Mouse (Mus musculus) hindbrain, embryonic 12.5 days (tissue): ENCODE data around the gene Mogat2. TPM values are rescaled to one million over a fixed set of nuclear protein-coding genes. Genes with fewer than 3 reads are reported as not detected.
A peak's percentile ranks its signal among the peaks of the same experiment; 100 is the strongest.

Experiments
- ATAC-seq: fragments of 200-750 bp; cut with Nextera tagmentation; 2 replicates; pipeline ENCODE4 v1.8.0; 2017; ENCODE audit warnings: moderate TSS enrichment; ENCODE audit not compliant: low FRiP score
- H3K27ac ChIP-seq: fragments of 300-500 bp; sonication (generic); 2 replicates; pipeline ENCODE4 v1.5.1; 2016; ENCODE audit warnings: mild to moderate bottlenecking
- H3K27me3 ChIP-seq: fragments of 300-500 bp; sonication (generic); 2 replicates; pipeline ENCODE4 v1.6.1; 2016; ENCODE audit warnings: mild to moderate bottlenecking
- H3K36me3 ChIP-seq: fragments of 300-500 bp; sonication (generic); 2 replicates; pipeline ENCODE4 v1.6.1; 2016; ENCODE audit warnings: mild to moderate bottlenecking
- H3K4me1 ChIP-seq: fragments of 300-500 bp; sonication (generic); 2 replicates; pipeline ENCODE4 v1.6.1; 2016
- H3K4me2 ChIP-seq: fragments of 300-500 bp; sonication (generic); replicated peaks from 2 replicates; pipeline ENCODE4 v1.6.1; 2016; ENCODE audit warnings: mild to moderate bottlenecking
- H3K4me3 ChIP-seq: fragments of 300-500 bp; sonication (generic); 2 replicates; pipeline ENCODE4 v1.5.1; 2016; ENCODE audit warnings: mild to moderate bottlenecking
- H3K9ac ChIP-seq: fragments of 300-500 bp; sonication (generic); 2 replicates; pipeline ENCODE4 v1.6.1; 2016; ENCODE audit warnings: mild to moderate bottlenecking, moderate library complexity
- H3K9me3 ChIP-seq: fragments of 300-500 bp; sonication (generic); replicated peaks from 2 replicates; pipeline ENCODE4 v1.6.1; 2016; ENCODE audit warnings: mild to moderate bottlenecking
- WGBS: fragments of 180-500 bp; shearing (Covaris S2); methylation state at CpG from one replicate; pipeline ENCODE4 v1.1.7; 2016; 5-methylcytosine and 5-hydroxymethylcytosine counted together
- polyA plus RNA-seq: library from polyadenylated mRNA; unstranded; fragments of >200 nt; fragmentation: Nextera tagmentation; extraction: Ambion mirVana; gene quantifications from 2 replicates; pipeline ENCODE4 v1.2.1, GENCODE M21; 2016

The Mogat2 gene
- polyA plus RNA-seq = 5.3 and 6.3 TPM in 2 replicates

DNA sequence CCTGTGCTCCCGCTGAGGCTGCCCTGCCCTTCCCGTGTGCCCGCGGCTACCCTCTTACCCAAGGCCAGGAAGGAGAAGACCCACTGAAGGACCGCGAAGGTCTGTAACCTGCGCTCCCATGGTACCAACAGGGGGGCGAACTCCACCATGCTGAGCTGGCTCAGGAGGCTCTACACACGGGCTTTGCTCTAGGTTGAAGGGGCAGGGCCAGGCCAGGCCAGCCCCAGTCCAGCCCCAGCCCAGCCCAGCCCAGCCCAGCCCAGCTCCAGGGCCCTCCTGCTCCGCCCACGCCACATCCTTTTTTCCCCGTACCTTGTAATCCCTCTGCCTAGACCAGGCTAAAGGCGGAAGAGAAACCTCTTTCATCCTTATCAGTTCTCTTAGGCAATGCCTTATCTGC, at the start of gene Mogat2:
TSS of gene Mogat2 (minus strand) at position 203 of the 400 bp plus-strand sequence.
- 7% methylated on average over 13 of the region's 13 CpGs for WGBS
- no peaks in the 10 kb centered on the region for H3K36me3 ChIP-seq
- H3K4me3 ChIP-seq = peak within 1 kb of the TSS; percentile 2; the same call in 1 of the 2 replicates
- H3K4me1 ChIP-seq = peaks cover 19% of the 10 kb centered on the region
- peak within 1 kb of the TSS; percentile 33 for H3K4me2 ChIP-seq
- H3K27ac ChIP-seq = no peak within 1 kb of the TSS
- H3K9ac ChIP-seq = no peak within 1 kb of the TSS
- no peak for ATAC-seq
- H3K9me3 ChIP-seq = no peaks in the 10 kb centered on the region
- peaks cover 19% of the 10 kb centered on the region for H3K27me3 ChIP-seq

DNA sequence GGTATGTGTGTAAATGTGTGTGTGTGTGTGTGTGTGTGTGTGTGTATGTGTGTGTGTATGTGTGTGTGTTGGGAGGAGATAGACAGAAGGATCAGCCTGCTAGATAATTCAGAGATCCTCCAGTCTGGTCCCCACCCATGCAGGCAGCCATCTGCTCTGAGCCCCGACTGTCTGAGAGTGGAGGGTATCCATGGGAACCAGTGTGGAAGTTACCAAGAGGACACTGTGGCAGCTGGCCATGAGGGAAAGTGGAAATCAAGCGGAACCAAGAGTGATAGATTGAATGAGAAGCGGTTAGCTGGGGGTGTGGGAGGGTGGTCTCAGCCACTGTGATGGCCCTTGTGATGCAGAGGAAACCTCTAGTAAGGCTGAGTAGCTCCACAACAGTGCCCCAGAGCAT, 48.9 kb upstream of the Mogat2 start:
- Histone ChIP-seq H3K4me2 (no peak overlapping the region), H3K9me3 (0 out of 2 replicates have a peak, but pooled peaks cover 5% of the 10 kb centered on the region), H3K4me1 (peaks cover 35% of the 10 kb centered on the region), H3K9ac (no peak overlapping the region), H3K27me3 (no peaks in the 10 kb centered on the region), H3K27ac (peak overlapping the region; percentile 87), H3K36me3 (peaks cover 14% of the 10 kb centered on the region; the same call in 1 of the 2 replicates), H3K4me3 (no peak overlapping the region)
- WGBS = 35% methylated on average over 3 of the region's 3 CpGs
- ATAC-seq = peak; percentile 96

DNA sequence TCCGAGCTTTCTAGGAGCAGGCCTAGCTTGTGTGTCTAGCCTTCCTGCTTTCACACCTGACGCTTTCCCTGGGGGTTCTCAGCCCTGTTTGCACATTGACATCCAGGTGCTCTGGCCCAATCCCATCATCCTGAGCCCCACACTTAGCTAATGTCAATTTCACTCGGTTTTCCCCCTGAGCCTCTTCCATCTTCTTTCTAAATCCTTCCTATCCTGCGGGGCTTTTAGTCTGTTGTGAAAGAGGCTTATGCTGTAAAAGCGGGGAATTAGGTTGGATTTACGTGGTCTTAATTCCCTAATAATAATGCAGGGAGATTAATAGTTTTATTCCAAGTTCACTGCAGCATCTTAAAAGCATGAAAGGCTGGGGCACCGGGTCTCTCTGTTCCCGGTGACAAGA, 41.2 kb upstream of the Mogat2 start:
- ATAC-seq = no peak
- 69% methylated on average over 8 of the region's 8 CpGs for WGBS

DNA sequence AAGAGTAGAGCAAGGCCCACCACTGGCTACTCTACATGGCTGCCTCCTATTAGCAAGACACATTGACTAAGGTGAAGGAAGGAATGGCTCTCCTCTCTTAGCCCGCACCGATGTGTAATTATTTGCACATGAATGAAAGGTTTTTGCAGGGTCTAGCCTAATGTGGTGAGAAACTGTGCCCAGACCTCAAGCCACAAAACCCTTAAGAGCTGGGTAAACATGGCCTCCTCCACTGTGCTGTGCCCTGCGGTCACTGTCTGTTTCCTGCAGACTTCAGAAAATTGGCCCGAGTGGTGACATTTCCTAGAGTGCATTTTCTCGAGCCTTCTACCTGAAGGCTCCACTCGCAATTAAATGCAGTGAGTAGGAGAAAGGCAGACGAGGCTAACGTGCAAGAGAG, 39.9 kb upstream of the Mogat2 start:
- Histone ChIP-seq H3K36me3 (no peaks in the 10 kb centered on the region; the same call in 1 of the 2 replicates), H3K4me2 (no peak overlapping the region), H3K4me3 (no peak overlapping the region), H3K4me1 (peaks cover 38% of the 10 kb centered on the region), H3K9me3 (no peaks in the 10 kb centered on the region; the same call in 1 of the 2 replicates), H3K27me3 (no peaks in the 10 kb centered on the region), H3K9ac (no peak overlapping the region), H3K27ac (no peak overlapping the region)
- 91% methylated on average over 8 of the region's 8 CpGs for WGBS
- no peak for ATAC-seq

More for the DNA sequence above, 41.2 kb upstream of the Mogat2 start:
- Histone ChIP-seq H3K27me3 (no peaks in the 10 kb centered on the region), H3K36me3 (peaks cover 2% of the 10 kb centered on the region), H3K4me3 (no peak overlapping the region), H3K4me1 (peaks cover 25% of the 10 kb centered on the region), H3K9me3 (no peaks in the 10 kb centered on the region; the same call in 1 of the 2 replicates), H3K27ac (no peak overlapping the region), H3K4me2 (no peak overlapping the region), H3K9ac (no peak overlapping the region)

DNA sequence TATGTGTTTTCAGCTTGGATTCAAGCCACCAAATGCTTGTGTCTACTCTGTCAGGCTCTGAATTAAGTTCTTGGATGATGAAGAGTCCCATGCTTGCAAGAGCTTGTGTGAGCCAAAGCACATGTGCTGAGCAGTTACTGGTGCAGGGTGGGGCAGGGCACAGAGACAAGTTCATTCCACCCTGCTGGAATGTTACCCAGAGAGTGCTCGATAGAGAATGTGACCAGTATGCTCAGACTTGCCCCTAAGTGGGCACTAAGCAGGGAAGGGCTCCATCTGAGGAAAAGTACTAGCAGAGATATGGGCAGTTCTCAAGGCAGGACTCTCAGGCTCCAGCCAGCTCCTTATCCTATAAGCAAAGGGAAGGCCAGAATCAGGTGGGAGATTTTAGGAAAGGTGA, 38.3 kb upstream of the Mogat2 start:
- Histone ChIP-seq H3K9me3 (no peaks in the 10 kb centered on the region; the same call in 1 of the 2 replicates), H3K27ac (no peak overlapping the region), H3K27me3 (no peaks in the 10 kb centered on the region), H3K9ac (no peak overlapping the region), H3K4me2 (no peak overlapping the region), H3K4me1 (peaks cover 49% of the 10 kb centered on the region), H3K36me3 (no peaks in the 10 kb centered on the region; the same call in 1 of the 2 replicates), H3K4me3 (no peak overlapping the region)
- WGBS = 92% methylated on average over 1 of the region's 1 CpGs
- ATAC-seq = no peak

DNA sequence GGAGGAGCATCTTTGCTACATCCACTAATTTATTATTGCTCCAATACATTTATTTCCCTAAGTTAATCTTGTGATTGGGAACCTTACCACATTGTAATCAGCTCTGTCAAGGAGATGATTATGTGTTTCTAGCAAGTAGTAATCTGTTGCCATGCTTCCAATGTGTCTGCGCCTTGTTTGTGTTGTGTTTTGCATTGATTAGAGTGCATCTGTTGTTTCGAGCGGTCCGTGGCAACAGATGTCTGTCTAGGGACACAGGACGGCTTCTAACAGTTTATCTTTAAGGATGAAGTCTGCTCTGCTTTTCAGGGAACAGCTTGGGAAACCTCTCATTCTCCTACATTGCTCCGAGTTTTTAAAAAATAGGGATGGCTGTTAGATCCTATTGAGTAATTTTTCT, 36.7 kb upstream of the Mogat2 start:
- H3K27me3 ChIP-seq = no peaks in the 10 kb centered on the region
- H3K36me3 ChIP-seq = no peaks in the 10 kb centered on the region; the same call in 1 of the 2 replicates
- H3K4me1 ChIP-seq = peaks cover 64% of the 10 kb centered on the region
- H3K9me3 ChIP-seq = no peaks in the 10 kb centered on the region
- H3K9ac ChIP-seq = no peak overlapping the region
- H3K4me3 ChIP-seq = no peak overlapping the region
- no peak for ATAC-seq
- no peak overlapping the region for H3K27ac ChIP-seq
- H3K4me2 ChIP-seq = 0 out of 2 replicates have a peak overlapping the region, but pooled peaks have one; percentile 4
- 52% methylated on average over 6 of the region's 6 CpGs for WGBS

DNA sequence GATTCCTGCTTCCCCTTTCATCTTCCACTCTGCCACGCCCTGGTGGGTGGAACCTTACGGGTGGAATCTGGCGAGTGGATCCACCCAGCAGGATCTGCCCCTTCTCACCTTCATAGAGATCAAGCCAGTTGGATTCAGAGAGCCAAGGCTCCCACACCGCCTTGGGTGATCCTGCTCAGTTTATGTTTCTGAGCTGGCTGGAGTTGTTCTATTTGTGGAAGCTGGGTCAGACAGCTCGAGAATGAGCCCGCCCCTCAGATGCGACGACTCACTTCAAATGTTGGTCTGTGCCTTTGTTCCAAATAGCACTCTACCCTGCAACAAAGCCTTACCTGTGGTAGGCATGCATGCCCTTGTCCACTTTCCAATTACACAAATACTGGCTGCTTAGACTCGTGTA, 33.2 kb upstream of the Mogat2 start:
- peaks cover 8% of the 10 kb centered on the region; the same call in 1 of the 2 replicates for H3K27me3 ChIP-seq
- H3K36me3 ChIP-seq = no peaks in the 10 kb centered on the region
- 61% methylated on average over 9 of the region's 9 CpGs for WGBS
- peak overlapping the region; percentile 71 for H3K27ac ChIP-seq
- H3K4me2 ChIP-seq = peak overlapping the region; percentile 83
- no peak for ATAC-seq
- peak overlapping the region; percentile 88 for H3K9ac ChIP-seq
- H3K4me1 ChIP-seq = peaks cover 71% of the 10 kb centered on the region
- H3K9me3 ChIP-seq = no peaks in the 10 kb centered on the region
- peak overlapping the region; percentile 82 for H3K4me3 ChIP-seq

DNA sequence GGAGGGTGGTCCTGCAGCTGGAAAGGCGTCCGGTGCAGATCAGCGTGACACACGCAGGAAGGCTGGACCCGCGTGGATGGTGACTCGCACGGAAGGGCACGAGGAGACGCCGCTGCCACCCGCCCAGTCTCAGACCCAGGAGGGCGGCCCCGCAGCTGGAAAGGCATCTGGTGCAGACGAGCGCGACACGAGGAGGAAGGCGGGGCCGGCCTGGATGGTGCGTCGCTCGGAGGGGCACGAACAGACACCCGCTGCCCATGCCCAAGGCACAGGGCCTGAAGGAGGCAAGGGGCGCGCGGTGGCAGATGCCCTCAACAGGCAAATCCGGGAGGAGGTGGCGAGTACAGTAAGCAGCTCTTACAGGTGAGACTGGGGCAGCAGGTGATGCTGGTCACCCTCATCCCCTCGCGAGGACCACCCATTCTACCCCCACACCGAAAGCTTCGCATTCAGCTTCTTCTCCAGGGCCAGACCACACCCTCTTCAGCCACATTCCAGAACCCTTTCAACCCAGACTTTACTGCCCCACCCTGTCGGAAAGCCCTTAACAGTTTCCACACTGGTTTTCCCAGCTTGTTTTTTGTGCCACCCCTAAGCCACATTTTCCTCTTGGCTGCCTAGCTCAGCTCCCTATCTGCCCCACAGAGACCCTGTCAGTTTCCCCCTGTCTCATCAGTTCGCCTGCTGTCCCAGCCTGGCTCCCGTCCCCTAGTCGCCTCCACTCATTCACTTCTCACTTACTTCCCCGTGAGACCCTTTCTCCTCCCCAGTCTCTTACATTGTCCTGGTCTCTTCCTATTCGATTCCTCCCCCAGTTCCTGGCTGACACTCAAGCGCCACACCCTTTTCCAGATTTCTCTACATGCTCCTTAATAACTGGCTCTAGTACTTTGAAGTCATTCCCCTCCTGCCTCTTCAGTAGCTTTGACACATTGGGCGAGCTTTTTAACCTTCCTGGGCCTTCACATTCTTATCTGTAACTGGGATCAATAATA, 30.8 kb upstream of the Mogat2 start:
- peak; percentile 7; the same call in 1 of the 2 replicates for ATAC-seq
- no peaks in the 10 kb centered on the region for H3K9me3 ChIP-seq
- peaks cover 11% of the 10 kb centered on the region; the same call in 1 of the 2 replicates for H3K27me3 ChIP-seq
- H3K9ac ChIP-seq = peak overlapping the region; percentile 88
- peak overlapping the region; percentile 83 for H3K4me2 ChIP-seq
- H3K27ac ChIP-seq = peak overlapping the region; percentile 99
- H3K36me3 ChIP-seq = no peaks in the 10 kb centered on the region
- peaks cover 59% of the 10 kb centered on the region for H3K4me1 ChIP-seq
- H3K4me3 ChIP-seq = peak overlapping the region; percentile 82
- WGBS = 6% methylated on average over 42 of the region's 42 CpGs

DNA sequence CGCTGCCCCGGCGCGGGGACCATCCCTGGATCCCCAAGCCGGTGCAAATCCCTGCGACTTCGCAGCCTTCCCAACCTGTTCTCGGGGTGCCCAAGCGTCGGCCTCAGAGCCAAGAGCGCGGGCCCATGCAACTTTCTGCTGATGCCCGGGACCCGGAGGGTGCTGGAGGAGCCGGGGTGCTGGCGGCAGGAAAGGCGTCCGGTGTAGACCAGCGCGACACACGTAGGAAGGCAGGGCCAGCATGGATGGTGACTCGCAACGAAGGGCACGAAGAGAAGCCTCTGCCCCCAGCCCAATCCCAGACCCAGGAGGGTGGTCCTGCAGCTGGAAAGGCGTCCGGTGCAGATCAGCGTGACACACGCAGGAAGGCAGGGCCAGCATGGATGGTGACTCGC, 30.1 kb upstream of the Mogat2 start:
- no peaks in the 10 kb centered on the region for H3K36me3 ChIP-seq
- under 1% methylated on average over 29 of the region's 29 CpGs for WGBS
- H3K4me2 ChIP-seq = peak overlapping the region; percentile 83
- peak overlapping the region; percentile 99 for H3K27ac ChIP-seq
- H3K4me1 ChIP-seq = peaks cover 52% of the 10 kb centered on the region
- ATAC-seq = peak; percentile 44
- H3K9me3 ChIP-seq = no peaks in the 10 kb centered on the region
- H3K4me3 ChIP-seq = peak overlapping the region; percentile 82
- peak overlapping the region; percentile 88 for H3K9ac ChIP-seq
- peaks cover 11% of the 10 kb centered on the region; the same call in 1 of the 2 replicates for H3K27me3 ChIP-seq

DNA sequence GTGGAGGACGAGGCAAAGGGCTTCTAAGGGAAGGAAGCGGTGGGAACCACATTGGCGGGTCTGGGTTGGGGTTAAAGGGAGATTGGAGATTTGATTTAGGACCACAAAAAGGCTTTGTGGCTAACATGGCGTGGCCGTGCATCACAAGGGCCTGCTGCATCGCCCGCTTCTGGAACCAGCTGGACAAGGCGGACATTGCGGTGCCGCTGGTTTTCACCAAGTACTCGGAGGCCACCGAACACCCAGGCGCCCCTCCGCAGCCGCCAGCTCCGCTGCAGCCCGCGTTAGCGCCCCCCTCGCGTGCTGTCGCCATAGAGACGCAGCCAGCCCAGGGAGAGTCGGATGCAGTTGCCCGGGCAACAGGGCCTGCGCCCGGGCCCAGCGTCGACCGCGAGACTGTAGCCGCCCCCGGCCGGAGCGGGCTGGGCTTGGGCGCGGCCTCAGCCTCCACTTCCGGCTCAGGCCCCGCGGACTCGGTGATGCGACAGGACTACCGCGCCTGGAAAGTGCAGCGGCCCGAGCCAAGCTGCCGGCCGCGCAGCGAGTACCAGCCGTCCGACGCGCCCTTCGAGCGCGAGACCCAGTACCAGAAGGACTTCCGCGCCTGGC, 29.6 kb upstream of the Mogat2 start:
- no peaks in the 10 kb centered on the region for H3K9me3 ChIP-seq
- peak; percentile 91 for ATAC-seq
- H3K27ac ChIP-seq = peak overlapping the region; percentile 99
- H3K27me3 ChIP-seq = peaks cover 11% of the 10 kb centered on the region; the same call in 1 of the 2 replicates
- peak overlapping the region; percentile 88 for H3K9ac ChIP-seq
- peak overlapping the region; percentile 82 for H3K4me3 ChIP-seq
- 2% methylated on average over 59 of the region's 59 CpGs for WGBS
- peaks cover 46% of the 10 kb centered on the region for H3K4me1 ChIP-seq
- no peaks in the 10 kb centered on the region for H3K36me3 ChIP-seq
- H3K4me2 ChIP-seq = peak overlapping the region; percentile 83

DNA sequence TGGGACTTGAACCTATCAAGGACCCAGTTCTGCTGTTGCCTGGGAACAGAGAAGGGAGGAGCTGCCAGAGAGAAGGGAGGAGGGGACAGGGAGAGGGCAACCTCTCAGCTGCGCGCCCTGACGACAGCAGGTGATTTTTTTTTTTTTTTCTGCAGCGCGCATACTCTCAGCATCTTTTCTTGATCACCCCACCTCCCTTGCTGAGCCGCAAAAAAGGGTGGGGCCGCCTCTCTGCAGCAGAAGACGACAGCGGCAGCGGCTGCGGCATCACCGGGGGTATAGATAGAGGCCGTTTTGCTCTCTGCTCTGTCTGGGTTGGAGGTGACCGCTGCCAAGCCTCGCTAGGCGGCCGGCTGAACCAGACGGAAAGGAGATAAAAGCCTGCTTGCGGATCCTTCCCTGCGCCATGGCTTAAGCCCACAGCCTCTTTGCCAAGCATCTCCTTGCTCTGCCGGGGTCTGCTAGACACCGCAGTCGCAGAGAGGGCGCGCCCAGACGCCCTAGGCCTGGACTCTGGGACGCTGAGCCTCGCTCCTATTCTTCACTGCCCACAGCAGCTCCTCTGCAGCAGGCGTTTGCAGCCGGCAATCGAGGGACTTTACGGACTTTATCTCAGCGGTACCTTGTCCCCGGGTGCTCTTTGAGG, 29.0 kb upstream of the Mogat2 start, which contains the start of gene Map6:
TSS of gene Map6 (plus strand) at position 197 of the 646 bp plus-strand sequence.
- Histone ChIP-seq H3K27ac (peak within 1 kb of the TSS; percentile 99), H3K9me3 (no peaks in the 10 kb centered on the region), H3K4me2 (peak within 1 kb of the TSS; percentile 83), H3K4me1 (peaks cover 42% of the 10 kb centered on the region), H3K4me3 (peak within 1 kb of the TSS; percentile 82), H3K36me3 (no peaks in the 10 kb centered on the region), H3K9ac (peak within 1 kb of the TSS; percentile 88), H3K27me3 (peaks cover 11% of the 10 kb centered on the region; the same call in 1 of the 2 replicates)
- under 1% methylated on average over 34 of the region's 34 CpGs for WGBS
- ATAC-seq = peak; percentile 81
